Mouse (Mus musculus) limb, embryonic 13.5 days (tissue): Measurements from ENCODE around the gene Sis. TPM values are rescaled to one million over a fixed set of nuclear protein-coding genes. Genes with fewer than 3 reads are reported as not detected.

ENCODE experiments used
- ATAC-seq: fragments of 200-750 bp; cut with Nextera tagmentation; 2 replicates; pipeline ENCODE4 v1.8.0; 2017; ENCODE audit warnings: low read depth, moderate number of reproducible peaks, moderate TSS enrichment; ENCODE audit not compliant: low FRiP score
- H3K27ac ChIP-seq: fragments of 300-500 bp; sonication (generic); 2 replicates; pipeline ENCODE4 v1.5.1; 2015; ENCODE audit warnings: inconsistent platforms, mild to moderate bottlenecking, moderate library complexity
- H3K27me3 ChIP-seq: fragments of 300-500 bp; sonication (generic); 2 replicates; pipeline ENCODE4 v1.6.1; 2015; ENCODE audit warnings: mild to moderate bottlenecking, inconsistent platforms
- H3K36me3 ChIP-seq: fragments of 300-500 bp; sonication (generic); 2 replicates; pipeline ENCODE4 v1.6.1; 2015; ENCODE audit warnings: inconsistent platforms, mild to moderate bottlenecking, moderate library complexity
- H3K4me1 ChIP-seq: fragments of 300-500 bp; sonication (generic); 2 replicates; pipeline ENCODE4 v1.6.1; 2015; ENCODE audit warnings: inconsistent platforms
- H3K4me2 ChIP-seq: fragments of 300-500 bp; sonication (generic); replicated peaks from 2 replicates; pipeline ENCODE4 v1.6.1; 2015; ENCODE audit warnings: inconsistent platforms, mild to moderate bottlenecking, moderate library complexity
- H3K4me3 ChIP-seq: fragments of 300-500 bp; sonication (generic); 2 replicates; pipeline ENCODE4 v1.5.1; 2015; ENCODE audit warnings: moderate library complexity, mild to moderate bottlenecking, inconsistent platforms
- H3K9ac ChIP-seq: fragments of 300-500 bp; sonication (generic); 2 replicates; pipeline ENCODE4 v1.6.1; 2015; ENCODE audit warnings: mild to moderate bottlenecking, inconsistent platforms
- H3K9me3 ChIP-seq: fragments of 300-500 bp; sonication (generic); 2 replicates; pipeline ENCODE4 v1.6.1; 2016; ENCODE audit warnings: inconsistent platforms
- WGBS: fragments of 180-500 bp; shearing (Covaris S2); methylation state at CpG from one replicate; pipeline ENCODE4 v1.1.7; 2015; 5-methylcytosine and 5-hydroxymethylcytosine counted together
- polyA plus RNA-seq: library from polyadenylated mRNA; unstranded; fragments of >200 nt; fragmentation: Nextera tagmentation; extraction: Ambion mirVana; gene quantifications from 2 replicates; pipeline ENCODE4 v1.2.1, GENCODE M21; 2015

The Sis gene
- 0.03 TPM in 1 of 2 replicates, not detected in the other for polyA plus RNA-seq

DNA sequence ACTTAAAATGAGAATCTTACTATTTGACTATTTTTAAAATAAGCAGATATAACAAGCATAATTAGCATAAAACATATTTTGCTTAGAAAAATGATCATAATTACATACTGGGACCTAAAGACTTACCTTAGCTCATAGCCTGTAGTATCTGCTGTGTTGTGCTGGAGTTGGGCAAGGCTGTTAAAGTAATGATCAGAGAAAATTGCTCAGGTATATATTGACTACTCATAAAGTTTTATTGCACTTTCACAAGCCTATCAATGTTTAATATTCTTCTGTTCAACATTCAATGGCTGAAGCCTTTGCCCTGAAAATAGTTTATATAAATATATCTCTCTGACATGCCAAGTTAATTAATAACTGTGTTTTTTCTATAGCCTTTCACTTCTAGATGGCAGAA is at the start of gene Sis:
Gene Sis, minus strand, starts transcription at position 189 of the 400 bp plus-strand sequence.
- no peak within 1 kb of the TSS for H3K4me2 ChIP-seq
- H3K4me3 ChIP-seq: no peak within 1 kb of the TSS
- ATAC-seq: no peak
- H3K9me3 ChIP-seq: no peaks in the 10 kb centered on the region
- no peak within 1 kb of the TSS for H3K27ac ChIP-seq
- no peaks in the 10 kb centered on the region for H3K36me3 ChIP-seq
- H3K9ac ChIP-seq: no peak within 1 kb of the TSS
- no peaks in the 10 kb centered on the region for H3K27me3 ChIP-seq
- no peaks in the 10 kb centered on the region for H3K4me1 ChIP-seq

DNA sequence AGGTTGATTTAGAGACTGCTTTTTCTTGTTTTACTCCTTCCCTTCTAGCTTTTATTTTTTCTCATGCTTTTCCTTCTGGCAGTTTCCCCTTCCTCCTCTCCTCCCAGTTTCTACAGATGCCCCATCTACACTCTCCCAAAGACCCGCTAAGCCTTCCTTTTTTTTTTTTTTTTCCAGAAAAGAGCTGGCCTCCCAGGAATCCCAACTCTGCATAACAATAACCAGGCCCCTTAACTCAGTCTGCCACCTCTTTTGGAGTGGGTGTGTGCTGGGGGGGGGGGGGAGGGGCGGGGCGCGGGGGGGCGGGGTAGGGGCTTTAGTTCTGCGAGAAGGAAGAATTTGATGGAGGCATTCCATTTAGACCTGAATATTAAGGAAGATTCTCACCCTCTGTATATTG is 38.4 kb upstream of the Sis start:
- Histone ChIP-seq H3K4me2 (no peak overlapping the region), H3K27ac (no peak overlapping the region), H3K4me3 (no peak overlapping the region), H3K27me3 (no peaks in the 10 kb centered on the region), H3K36me3 (no peaks in the 10 kb centered on the region), H3K9me3 (no peaks in the 10 kb centered on the region), H3K9ac (no peak overlapping the region), H3K4me1 (no peaks in the 10 kb centered on the region)
- no peak for ATAC-seq
- 9% methylated on average over 6 of the region's 6 CpGs for WGBS

DNA sequence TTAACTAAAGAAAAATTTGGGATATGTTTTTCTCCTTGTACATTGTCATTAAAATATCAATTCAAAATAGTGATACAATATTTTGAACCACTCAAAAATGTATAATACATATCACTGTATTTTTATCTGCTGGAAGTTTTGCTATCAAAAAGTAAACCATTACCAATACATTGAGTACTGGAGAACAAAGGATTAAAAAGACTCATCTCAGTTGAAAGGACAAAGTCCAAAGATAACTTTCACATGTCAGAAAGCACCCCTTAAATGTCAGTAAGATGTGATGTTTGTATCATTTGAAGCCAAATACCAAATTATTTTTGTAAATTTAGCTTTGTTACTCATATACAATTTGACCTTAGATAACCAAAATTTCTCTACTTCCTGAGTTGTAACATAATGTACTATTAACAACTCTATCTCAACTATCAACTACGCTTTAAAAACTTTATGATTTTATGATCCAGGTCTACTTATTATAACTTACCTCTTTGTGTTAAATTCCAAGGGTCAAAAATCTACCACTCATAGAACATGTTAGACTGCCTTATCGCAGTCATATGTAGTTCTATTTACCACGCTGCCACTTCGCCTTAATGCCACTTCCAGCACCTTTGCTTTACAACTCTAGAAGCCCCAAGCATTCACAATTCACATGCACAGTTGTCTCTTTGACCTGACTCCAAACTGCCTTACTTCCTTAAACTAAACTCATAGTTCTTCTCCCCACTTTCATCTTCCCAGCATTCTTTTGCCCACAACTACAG is 35.5 kb upstream of the Sis start:
- Histone ChIP-seq H3K9me3 (no peaks in the 10 kb centered on the region), H3K9ac (no peak overlapping the region), H3K4me2 (no peak overlapping the region), H3K4me1 (no peaks in the 10 kb centered on the region), H3K27ac (no peak overlapping the region), H3K27me3 (no peaks in the 10 kb centered on the region), H3K36me3 (no peaks in the 10 kb centered on the region), H3K4me3 (no peak overlapping the region)
- WGBS: 92% methylated on average over 4 of the region's 4 CpGs
- ATAC-seq: no peak

DNA sequence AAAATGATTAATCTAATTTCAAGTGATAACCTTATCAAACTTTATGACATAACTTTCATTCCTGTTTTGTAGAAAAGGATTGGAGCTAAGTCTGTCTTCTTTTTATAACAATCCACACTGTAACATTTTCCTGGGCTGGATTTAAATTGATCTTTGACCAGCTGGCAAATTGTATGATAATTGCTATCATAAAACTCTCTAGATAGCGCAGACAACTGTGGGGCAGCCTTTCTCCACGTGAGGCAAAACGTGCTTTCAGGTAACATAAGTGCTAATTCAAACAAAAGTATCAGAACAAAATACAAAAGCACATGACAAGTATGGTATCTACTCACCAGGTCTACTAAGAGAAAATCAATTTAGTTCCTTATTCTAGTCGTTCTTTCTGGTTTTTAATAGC is 29.9 kb upstream of the Sis start:
- no peaks in the 10 kb centered on the region for H3K4me1 ChIP-seq
- no peaks in the 10 kb centered on the region for H3K27me3 ChIP-seq
- 60% methylated on average over 4 of the region's 4 CpGs for WGBS
- H3K9ac ChIP-seq: no peak overlapping the region
- H3K4me3 ChIP-seq: no peak overlapping the region
- H3K4me2 ChIP-seq: no peak overlapping the region
- H3K9me3 ChIP-seq: no peaks in the 10 kb centered on the region
- no peaks in the 10 kb centered on the region for H3K36me3 ChIP-seq
- no peak for ATAC-seq
- no peak overlapping the region for H3K27ac ChIP-seq

DNA sequence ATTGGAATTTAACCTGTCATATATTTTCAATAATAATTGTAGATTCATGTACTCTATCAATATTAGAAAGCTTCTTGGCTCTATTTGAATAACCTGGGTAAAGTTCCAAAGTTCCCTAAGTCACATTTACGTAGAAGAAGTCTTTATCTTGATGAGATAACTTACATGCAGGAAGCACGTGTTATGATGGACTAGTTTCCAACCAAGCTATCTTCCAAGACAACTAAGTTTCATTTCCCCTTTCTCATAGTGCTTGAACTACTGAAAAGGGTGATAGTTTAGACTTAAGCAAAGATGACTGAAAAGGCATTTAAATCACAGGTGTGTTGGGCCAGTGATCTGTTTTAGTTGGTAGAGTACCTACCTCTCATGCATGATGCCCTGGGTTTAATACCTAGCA is 23.3 kb upstream of the Sis start:
- Histone ChIP-seq H3K4me2 (no peak overlapping the region), H3K27ac (no peak overlapping the region), H3K9me3 (no peaks in the 10 kb centered on the region), H3K4me3 (no peak overlapping the region), H3K9ac (no peak overlapping the region), H3K36me3 (no peaks in the 10 kb centered on the region), H3K27me3 (no peaks in the 10 kb centered on the region), H3K4me1 (no peaks in the 10 kb centered on the region)
- WGBS: 72% methylated on average over 2 of the region's 2 CpGs
- no peak for ATAC-seq

DNA sequence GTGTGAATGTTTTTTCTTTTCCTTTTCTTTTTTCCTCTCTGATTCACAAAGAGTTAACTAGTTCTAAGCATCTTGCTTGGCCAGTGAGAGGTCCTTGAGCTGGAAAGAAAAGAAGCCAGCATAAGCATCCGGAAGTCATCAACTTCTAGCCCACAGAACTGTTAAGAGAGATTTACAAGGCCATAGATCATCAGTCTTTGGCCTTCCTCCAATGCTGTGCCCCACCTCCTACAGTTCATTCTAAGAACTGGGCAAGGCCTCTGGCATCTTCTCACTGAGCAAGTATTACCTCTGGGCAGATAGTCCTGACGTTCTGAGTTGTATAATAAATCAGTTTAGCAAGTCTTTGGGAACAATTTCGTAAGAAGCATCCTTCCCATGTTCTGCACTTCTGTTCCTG is 8.9 kb upstream of the Sis start:
- no peak for ATAC-seq
- Histone ChIP-seq H3K27ac (no peak overlapping the region), H3K9ac (no peak overlapping the region), H3K4me2 (no peak overlapping the region), H3K36me3 (no peaks in the 10 kb centered on the region), H3K4me1 (no peaks in the 10 kb centered on the region), H3K27me3 (no peaks in the 10 kb centered on the region), H3K9me3 (no peaks in the 10 kb centered on the region), H3K4me3 (no peak overlapping the region)
- 17% methylated on average over 3 of the region's 3 CpGs for WGBS

DNA sequence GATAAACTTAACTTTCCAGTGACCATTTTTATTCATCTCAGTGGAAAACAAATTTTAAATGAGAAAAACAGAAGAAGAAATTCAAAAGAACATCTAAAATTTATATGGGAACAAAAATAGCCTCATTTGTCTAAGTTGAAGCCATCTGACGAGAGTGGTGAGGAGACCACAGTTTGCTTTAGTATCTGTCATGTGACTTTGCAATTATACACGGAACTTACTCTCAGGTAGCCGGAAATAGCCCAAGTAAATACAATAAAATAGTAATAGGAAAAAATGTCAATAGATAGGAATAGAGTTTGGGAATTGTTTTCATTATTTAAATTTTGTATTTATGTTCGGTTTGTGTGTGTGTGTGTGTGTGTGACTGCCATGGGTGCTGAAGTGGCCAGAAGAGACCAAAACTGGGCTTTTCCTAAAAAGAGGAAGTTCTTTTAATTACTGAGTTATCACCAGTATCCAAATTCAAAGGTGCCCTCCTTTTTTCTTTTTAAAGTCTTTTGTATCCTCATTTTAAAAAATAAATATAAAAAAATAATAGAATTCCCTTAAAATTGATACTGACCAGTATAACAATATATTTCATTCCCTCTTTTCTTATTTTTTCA is 48.6 kb downstream of the Sis start:
- H3K4me3 ChIP-seq: no peak overlapping the region

DNA sequence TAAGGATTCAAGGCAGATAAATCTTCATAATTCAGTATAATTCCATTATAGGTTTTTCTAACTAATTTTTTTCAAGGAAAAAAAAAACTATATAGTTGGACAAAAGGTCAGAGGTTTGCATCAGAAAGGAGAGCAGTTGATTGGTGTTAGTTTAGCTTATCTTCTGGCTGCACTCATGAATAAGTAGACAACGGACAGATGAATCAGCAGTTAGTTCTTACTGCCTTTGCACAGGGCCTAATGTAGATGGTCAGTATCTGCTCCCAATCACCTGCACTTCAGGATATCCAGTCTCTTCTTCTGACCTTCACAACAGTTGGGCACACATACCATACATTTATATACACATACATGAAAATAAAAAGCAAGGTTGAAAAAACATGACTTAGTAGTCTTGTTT is 85.2 kb downstream of the Sis start:
- Histone ChIP-seq H3K4me3 (no peak overlapping the region), H3K4me2 (no peak overlapping the region), H3K27me3 (no peaks in the 10 kb centered on the region), H3K4me1 (no peaks in the 10 kb centered on the region), H3K9me3 (no peaks in the 10 kb centered on the region), H3K36me3 (no peaks in the 10 kb centered on the region), H3K27ac (no peak overlapping the region), H3K9ac (no peak overlapping the region)
- 95% methylated on average over 1 of the region's 1 CpGs for WGBS
- ATAC-seq: no peak

More for the DNA sequence above, 48.6 kb downstream of the Sis start:
- no peaks in the 10 kb centered on the region for H3K36me3 ChIP-seq
- no peak for ATAC-seq
- H3K4me1 ChIP-seq: no peaks in the 10 kb centered on the region
- no peak overlapping the region for H3K4me2 ChIP-seq
- H3K27ac ChIP-seq: no peak overlapping the region
- H3K9me3 ChIP-seq: no peaks in the 10 kb centered on the region
- no peak overlapping the region for H3K9ac ChIP-seq
- no peaks in the 10 kb centered on the region for H3K27me3 ChIP-seq
- WGBS: 80% methylated on average over 4 of the region's 4 CpGs

DNA sequence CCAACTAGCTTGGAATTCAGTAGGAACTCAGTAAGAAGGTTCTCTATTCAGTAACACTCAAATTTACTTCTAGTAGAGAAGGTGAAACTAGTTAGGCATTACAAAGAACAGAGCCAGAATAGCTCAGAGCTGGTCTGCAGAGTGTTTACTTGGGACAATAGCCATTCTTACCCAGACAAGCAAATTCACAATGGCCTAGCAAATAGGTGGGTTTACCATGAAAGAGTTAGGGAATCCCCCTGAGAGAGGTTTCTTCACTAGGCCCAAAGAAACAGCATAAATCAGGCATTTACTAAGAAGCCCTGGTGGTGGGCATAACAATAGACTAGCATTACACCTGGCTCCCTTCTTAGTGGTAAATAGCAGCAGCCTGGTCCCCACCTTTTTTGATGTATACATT is 99.5 kb downstream of the Sis start:
- H3K27ac ChIP-seq: no peak overlapping the region
- ATAC-seq: no peak
- no peaks in the 10 kb centered on the region for H3K36me3 ChIP-seq
- H3K4me1 ChIP-seq: no peaks in the 10 kb centered on the region
- H3K27me3 ChIP-seq: no peaks in the 10 kb centered on the region
- no peak overlapping the region for H3K4me2 ChIP-seq
- no peaks in the 10 kb centered on the region for H3K9me3 ChIP-seq
- H3K9ac ChIP-seq: no peak overlapping the region
- no peak overlapping the region for H3K4me3 ChIP-seq

DNA sequence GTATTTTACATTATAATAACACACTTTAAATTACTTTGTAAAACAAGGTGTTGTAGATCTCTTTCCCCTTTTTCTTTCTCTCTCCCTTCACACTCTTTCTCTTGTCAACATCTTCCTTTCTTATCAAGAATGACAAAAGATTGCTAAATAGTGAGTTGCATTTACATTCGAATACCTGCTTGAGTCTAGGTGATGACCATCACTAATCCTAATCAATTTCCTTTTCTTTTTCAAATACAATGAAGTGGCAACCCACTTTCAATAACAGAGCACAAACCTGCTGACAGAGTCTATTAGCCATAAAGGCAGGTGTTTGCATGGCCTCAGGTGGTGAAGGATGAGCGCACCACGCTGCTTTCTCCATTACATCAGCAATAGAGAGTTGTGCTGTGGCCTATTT is 108.9 kb downstream of the Sis start:
- Histone ChIP-seq H3K9me3 (no peaks in the 10 kb centered on the region), H3K36me3 (no peaks in the 10 kb centered on the region), H3K9ac (no peak overlapping the region), H3K27me3 (no peaks in the 10 kb centered on the region), H3K27ac (no peak overlapping the region), H3K4me3 (no peak overlapping the region), H3K4me2 (no peak overlapping the region), H3K4me1 (no peaks in the 10 kb centered on the region)
- ATAC-seq: no peak
- WGBS: 85% methylated on average over 3 of the region's 3 CpGs

DNA sequence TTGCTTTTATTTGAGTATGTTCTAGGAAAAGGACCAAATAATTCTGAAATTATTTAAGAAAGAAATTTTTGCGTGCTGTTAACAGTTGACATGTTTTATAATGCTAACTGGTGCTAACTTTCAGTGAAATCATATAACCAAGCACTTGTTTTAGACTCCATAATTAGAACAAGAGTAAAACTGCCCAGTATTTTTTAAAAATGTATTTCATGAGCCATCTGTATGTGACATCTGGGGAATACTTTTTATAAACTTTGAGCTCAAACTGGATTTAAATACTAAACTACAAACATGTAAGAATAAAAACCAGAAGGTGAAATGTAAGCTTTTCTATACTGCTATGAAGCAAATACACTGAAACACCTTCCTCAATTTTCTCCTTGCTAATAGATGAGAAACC is 112.3 kb downstream of the Sis start:
- no peak for ATAC-seq
- H3K36me3 ChIP-seq: no peaks in the 10 kb centered on the region
- H3K4me3 ChIP-seq: no peak overlapping the region
- no peak overlapping the region for H3K4me2 ChIP-seq
- no peaks in the 10 kb centered on the region for H3K4me1 ChIP-seq
- H3K27me3 ChIP-seq: no peaks in the 10 kb centered on the region
- no peak overlapping the region for H3K27ac ChIP-seq
- 68% methylated on average over 1 of the region's 1 CpGs for WGBS
- no peaks in the 10 kb centered on the region for H3K9me3 ChIP-seq
- H3K9ac ChIP-seq: no peak overlapping the region

DNA sequence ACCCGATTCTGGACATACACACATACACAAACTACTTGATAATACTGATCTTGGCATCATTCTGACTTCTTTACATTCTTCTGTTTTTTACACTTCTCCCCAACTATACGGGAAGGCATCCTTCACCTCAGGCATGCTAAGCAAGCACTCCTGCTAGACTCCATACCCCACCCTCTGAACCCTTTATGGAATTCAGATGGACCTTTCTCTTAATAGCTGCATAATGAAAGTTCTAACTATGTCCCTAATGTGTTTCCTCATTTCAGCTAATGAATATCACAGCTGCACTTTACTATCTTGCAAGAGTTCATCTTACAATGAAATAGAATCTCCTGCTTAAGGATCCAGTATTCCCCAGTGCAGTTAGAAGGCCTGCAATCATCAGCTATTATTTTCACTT is 127.0 kb downstream of the Sis start:
- no peak overlapping the region for H3K27ac ChIP-seq
- ATAC-seq: peak; percentile 24; the same call in 1 of the 2 replicates
- no peak overlapping the region for H3K4me3 ChIP-seq
- no peaks in the 10 kb centered on the region for H3K27me3 ChIP-seq
- no peaks in the 10 kb centered on the region for H3K36me3 ChIP-seq
- no peaks in the 10 kb centered on the region for H3K9me3 ChIP-seq
- WGBS: 62% methylated on average over 2 of the region's 2 CpGs
- no peak overlapping the region for H3K4me2 ChIP-seq
- no peaks in the 10 kb centered on the region for H3K4me1 ChIP-seq
- no peak overlapping the region for H3K9ac ChIP-seq
